Mouse (Mus musculus) frontal cortex, postnatal 25 days (tissue): ENCODE results near the gene Gdf5.

Experiments used
- DNase-seq, 2 experiments: peaks; one replicate each; pipeline ENCODE4 v3.0.0; 2022; ENCODE audit warnings: low spot score in 2 of 2

The Gdf5 gene

GRCm38 (mm10) chr2:155945124-155945523 lies at the start of gene Gdf5:
TSS of gene Gdf5 (minus strand) at chr2:155945367.
- DNase-seq = no peak

GRCm38 (mm10) chr2:155991863-155992321 lies 46.7 kb upstream of the Gdf5 start:
- peak; percentile 11 to 15 for DNase-seq

DNA sequence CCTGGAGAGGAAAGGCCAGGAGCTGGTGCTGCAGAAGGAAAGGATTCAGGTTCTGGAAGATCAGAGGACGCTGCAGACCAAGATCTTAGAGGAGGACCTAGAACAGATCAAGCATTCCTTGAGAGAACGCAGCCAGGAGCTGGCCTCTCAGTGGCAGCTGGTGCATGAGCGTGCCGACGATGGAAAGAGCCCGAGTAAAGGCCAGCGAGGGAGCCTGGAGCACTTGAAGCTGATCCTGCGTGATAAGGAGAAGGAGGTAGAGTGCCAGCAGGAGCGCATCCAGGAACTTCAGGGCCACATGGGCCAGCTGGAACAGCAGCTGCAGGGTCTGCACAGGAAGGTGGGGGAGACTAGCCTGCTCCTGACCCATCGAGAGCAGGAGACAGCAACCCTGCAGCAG lies 46.0 kb upstream of the Gdf5 start:
- no peak for DNase-seq

DNA sequence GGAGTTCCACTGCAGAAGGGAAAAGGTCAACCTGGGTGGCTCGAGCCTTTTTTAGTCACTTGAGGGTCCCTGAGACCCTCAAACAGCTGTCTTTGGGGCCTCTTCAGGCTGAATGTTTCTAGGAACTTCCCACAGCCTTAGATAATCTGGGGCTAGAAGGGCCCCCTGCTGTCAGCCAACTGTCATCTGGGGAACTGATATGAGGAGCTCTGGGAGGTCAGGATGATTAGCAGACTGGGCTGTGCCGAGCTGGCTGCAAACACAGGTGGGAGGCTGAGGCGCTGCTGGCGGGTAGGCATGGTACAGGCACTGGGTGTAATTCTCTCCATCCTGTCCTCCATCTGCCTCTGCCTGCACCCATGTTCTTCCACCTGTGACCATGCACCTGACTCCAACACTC lies 43.9 kb upstream of the Gdf5 start:
- DNase-seq = no peak

- no peak for DNase-seq
These were observed 42.0 kb upstream of the Gdf5 start for GRCm38 (mm10) chr2:155987131-155987530.

DNA sequence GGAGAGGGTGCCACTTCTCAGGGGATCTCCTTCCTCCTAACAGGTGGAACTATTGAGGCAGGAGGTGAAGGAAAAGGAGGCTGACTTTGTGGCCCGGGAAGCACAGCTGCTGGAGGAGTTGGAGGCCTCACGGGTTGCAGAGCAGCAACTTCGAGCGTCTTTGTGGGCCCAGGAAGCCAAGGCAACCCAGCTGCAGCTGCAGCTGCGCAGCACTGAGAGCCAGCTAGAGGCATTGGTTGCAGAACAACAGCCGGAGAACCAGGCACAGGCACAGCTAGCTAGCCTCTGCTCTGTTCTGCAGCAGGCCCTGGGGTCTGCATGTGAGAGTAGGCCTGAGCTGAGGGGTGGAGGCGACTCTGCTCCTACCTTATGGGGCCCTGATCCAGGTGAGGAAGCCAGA lies 40.6 kb upstream of the Gdf5 start:
- no peak for DNase-seq

DNA sequence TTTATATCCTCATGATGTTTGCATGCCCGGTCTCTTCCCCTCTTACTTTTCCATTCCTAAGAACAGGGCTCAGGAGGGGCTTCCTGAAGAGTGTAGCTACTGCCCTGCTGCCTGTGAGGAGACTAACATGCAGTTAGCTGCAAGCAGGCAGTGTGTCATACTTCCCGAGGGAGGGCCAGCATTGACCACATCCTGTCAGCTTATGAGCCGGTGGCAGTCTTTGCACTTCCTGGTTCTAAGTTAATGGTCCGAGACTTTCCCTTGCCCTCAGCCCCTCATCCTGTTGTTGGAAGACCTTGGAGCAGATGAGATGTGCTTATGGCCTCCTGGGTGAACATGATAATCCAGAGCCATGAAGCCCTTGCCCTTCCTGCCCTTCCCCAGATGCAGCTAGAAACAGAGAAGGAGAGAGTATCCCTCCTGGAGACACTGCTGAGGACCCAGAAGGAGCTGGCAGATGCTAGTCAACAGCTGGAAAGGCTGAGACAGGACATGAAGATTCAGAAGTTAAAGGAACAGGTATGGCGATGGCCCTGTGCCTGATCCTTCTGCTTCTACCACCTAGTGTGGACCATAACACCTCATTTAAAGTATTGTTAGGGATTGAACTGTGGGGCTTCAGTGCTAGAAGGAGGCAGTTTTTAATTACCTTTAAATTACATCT lies 34.3 kb upstream of the Gdf5 start:
- DNase-seq = no peak

DNA sequence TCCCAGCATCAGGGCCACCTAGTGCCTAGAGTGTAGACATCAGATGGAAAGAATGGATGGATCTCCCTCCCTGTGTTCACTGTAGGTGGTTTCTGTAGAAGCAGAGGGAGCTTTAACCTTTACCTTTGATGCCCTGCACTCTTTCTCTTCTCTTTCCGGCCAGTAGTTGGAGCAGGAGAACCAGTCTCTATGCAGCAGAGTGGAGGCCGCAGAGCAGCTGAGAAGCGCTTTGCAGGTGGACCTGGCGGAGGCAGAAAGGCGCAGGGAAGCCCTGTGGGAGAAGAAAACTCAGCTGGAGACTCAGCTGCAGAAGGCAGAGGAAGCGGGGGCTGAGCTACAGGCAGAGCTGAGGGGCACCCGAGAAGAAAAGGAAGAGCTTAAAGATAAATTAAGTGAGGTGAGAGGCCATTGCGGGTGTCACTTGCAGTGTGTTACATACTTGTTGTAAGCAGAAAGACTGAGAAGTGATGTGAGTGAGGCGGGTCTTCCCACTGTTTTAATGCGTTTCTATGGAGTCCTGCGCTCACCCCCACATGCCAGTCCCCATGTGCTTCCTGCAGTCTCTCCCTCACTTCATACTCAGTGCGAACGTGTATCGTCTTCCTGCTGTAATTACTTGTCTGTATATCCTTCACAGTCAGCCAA lies 29.0 kb upstream of the Gdf5 start:
- peak in 1 of 2 experiments; percentile 24 for DNase-seq

DNA sequence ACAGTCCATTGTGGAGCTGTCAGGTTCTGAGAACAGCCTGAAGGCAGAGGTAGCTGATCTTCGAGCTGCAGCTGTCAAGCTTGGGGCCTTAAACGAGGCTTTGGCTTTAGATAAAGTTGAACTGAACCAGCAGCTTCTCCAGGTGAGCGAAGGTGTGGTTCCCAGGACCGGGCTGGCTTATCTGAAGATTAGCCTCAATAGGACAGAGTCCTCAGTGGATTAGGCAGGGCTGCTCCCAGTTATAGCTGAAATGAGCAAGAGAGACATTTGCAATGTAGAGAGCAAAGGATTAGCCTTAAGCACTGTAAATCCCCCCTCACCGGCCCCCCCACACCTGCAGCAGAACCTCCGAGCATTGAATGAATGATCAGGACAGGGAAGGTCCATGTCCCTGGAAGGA lies 28.2 kb upstream of the Gdf5 start:
- no peak for DNase-seq

DNA sequence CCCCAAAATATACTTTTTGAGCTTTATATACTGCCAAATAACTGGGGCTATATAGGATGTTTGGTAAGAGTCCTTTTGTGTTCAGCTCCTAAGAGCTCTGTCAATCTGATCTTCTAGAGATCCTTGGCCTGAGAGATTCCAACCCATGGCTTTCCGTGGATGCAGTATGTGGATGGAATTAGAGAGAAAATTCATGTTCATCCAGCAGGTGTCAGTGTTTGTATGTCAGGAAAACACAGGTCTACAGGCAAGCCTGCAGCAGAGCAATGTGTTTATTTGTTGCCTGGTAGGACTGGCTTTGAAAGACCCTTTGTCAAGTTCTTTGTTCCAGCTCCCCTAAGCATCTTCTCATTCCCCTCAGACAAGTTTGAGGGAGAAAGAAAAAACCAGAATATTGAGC lies 17.8 kb upstream of the Gdf5 start:
- DNase-seq = no peak

GRCm38 (mm10) chr2:155961862-155962261 lies 16.7 kb upstream of the Gdf5 start:
- DNase-seq = no peak

DNA sequence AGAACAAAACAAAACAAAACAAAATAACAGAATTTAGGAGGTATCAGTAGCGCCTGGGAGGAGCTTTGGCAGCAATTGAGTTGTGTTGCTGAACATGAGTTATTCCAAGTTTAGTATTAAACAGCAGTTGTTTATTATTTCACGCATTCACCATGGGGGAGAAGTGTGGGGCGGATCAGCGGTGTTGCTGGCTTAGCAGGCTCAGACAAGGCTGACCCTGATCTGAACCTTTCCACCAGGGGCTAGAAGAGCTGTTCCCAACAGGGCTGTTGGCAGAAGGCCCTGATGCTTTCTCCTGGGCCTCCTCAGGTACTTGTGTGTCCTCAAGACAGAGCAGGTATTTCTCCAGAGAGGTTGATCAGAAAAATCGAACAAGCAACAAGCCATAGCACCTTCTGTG lies 14.8 kb upstream of the Gdf5 start:
- DNase-seq = no peak

DNA sequence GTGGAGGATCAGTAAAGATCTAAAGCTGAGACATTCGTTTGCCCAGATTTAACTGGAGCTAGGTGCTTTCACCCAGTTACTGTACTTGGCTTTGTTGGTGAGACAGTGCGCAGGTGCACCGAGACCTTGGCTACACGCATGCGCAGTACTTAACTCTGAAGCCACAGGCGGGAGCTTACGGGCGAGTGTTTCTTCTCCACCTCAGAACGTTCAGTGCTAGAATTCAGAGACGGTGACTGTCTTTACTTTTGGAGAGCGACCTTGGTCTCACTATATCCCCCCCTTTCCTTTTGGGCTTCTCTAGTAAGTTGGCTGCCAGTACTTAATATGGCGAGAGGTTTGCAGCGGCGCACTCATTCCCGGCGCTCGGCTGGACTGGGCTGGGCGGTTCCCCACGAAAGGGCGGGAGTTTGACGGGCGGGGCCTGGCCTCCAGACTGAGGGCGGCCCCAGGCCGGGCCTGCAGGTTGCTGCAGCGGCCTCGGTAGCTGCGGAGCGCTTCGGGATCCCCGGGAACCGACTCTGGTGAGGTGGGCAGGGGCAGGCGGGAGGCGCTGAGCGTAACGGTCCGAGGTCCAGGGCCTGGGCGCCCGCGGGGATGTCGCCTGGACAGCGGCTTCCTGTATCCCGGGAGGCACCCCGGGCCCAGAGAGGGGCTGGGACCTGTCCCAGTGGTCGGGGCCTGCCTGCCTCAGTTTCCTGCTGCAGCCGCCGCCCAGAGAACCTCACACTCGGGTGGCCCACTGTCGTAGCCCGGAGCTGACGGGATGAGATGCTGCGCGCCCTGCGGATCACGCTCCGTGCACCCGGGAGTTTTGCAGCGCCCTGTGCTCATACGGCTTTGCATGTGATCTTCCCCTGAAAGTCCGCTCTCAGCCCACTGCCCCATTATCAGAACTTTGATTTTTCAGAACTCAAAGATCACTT lies 11.2 kb upstream of the Gdf5 start, which contains the start of gene Cep250:
Gene Cep250, plus strand, starts transcription at position 325 of the 926 bp plus-strand sequence.
- DNase-seq = peak; percentile 68 to 79

DNA sequence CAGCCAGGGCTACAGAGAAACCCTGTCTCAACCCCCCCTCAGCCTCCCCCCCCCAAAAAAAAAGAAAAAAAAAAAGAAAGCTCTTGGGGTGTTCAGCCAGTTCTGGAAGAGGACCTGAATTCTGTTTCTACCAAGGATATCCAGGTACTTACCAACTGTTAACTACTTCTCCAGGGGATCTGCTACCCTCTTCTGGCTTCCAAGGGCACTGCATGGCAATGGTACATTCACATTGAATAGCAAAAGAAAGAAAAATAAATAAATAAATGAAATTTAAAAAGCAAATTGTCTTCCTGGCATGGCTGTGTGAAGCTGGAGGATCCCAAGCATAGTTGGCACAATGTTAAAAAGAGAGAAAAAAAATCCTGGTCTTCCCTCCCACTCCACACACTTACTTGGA lies 6.8 kb upstream of the Gdf5 start:
- DNase-seq = peak; percentile 42 to 49

GRCm38 (mm10) chr2:155949362-155949761 lies 4.2 kb upstream of the Gdf5 start:
- no peak for DNase-seq

DNA sequence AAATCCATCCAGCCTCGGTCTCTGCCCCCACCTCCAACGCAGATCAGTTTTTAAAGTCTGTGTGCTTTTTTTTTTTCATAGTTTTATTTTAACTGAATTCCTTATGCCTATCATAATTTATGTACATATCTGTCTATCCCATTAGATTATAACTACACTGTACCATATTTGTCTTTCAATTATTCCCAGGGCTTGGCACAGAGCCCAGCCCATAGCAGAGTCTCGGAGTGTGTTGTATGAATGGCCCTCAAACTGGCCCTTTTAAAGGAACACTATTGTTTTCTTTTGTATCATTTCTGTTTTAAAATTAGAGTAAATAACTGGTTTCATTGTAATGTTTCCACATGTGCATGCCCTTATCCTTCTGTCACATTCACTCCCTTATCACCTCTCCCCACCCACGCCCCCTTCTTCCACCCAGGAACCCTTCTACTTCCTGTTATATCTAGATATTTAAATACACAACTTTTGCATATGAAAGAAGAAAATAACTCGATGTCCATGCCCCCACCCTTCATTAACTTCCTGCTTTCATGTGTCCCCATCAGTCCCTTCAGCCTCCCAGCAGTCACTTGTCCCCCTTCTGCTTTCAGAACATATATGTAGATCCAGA lies 2.3 kb upstream of the Gdf5 start:
- DNase-seq = no peak

DNA sequence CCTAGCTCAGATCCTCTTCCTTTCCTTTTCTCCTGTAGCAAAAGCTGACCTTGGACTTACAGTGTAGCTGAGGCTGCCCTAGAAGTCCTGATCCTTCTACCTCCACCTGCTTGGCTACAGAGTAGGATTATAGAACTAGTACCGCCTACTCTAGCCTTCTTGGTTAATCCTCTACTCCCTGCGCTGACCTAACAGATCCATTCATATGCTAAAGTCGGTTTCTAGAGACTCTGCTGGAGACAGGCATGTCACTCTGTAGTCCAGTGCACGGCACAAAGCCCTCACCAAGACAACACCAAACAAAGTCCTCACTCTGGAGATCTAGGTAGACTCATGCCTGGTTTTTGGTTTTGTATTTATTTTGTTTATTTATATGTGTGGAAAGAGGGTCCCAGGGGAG lies 1.3 kb upstream of the Gdf5 start:
- no peak for DNase-seq

GRCm38 (mm10) chr2:155946069-155946468 lies 902 bp upstream of the Gdf5 start:
- DNase-seq = peak; percentile 56 to 61

GRCm38 (mm10) chr2:155945580-155945979 lies 413 bp upstream of the Gdf5 start:
- DNase-seq = no peak

DNA sequence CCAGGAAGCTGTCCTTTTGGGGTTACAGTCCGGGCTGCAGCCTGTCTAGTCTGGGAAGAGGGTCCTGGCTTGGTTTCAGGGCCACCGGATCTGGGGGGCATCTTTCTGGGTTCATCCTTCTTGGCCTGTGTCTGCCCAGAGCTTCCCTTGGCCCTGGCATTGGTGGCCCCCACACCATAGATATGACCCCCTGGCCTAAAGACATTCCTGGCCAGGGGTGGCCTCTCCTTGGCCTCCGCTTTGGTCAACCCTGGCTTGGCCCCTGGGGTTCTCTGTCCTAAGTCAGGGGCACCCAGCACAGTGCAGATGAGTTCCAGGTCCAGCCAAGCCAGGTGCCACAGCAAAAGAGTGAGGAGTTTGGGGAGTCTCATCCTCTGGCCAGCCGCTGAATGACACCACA lies 482 bp downstream of the Gdf5 start:
- no peak for DNase-seq

DNA sequence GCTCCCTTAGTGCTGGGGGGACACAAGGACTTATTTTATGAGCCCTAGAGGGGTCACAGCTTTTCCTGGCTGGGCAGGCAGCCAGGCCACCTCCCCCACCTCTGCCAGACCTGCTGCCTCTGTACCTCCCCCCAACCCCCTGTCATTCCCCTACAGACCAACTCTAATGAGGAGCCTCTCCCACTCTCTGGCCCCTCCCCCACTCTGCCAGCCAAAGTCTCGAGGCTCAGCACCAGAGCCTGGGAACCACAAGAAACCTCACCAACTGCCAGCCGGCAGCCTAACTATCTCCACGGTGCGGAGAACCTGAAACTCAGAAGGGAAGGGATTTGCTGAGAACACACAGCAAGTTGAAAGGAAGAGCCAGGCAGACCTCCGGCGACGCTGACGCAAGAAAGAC lies 1.7 kb downstream of the Gdf5 start:
- DNase-seq = no peak
